Mouse (Mus musculus) liver, embryonic 15.5 days (tissue): ENCODE data around the gene Baz2b. TPM values are rescaled to one million over a fixed set of nuclear protein-coding genes. Genes with fewer than 3 reads are reported as not detected.

ENCODE experiments used
- ATAC-seq: fragments of 200-750 bp; cut with Nextera tagmentation; 2 replicates; pipeline ENCODE4 v1.8.0; 2017; ENCODE audit warnings: moderate number of reproducible peaks, mild to moderate bottlenecking, moderate library complexity; ENCODE audit not compliant: insufficient read depth
- H3K27ac ChIP-seq: fragments of 300-500 bp; sonication (generic); replicated peaks from 2 replicates; pipeline ENCODE4 v1.5.1; 2015; ENCODE audit warnings: mild to moderate bottlenecking, inconsistent platforms
- H3K27me3 ChIP-seq: fragments of 300-500 bp; sonication (generic); 2 replicates; pipeline ENCODE4 v1.6.1; 2015; ENCODE audit warnings: mild to moderate bottlenecking, inconsistent platforms
- H3K36me3 ChIP-seq: fragments of 300-500 bp; sonication (generic); replicated peaks from 2 replicates; pipeline ENCODE4 v1.6.1; 2015; ENCODE audit warnings: moderate library complexity, mild to moderate bottlenecking, inconsistent platforms
- H3K4me1 ChIP-seq: fragments of 300-500 bp; sonication (generic); replicated peaks from 2 replicates; pipeline ENCODE4 v1.6.1; 2015; ENCODE audit warnings: inconsistent platforms
- H3K4me2 ChIP-seq: fragments of 300-500 bp; sonication (generic); 2 replicates; pipeline ENCODE4 v1.6.1; 2015; ENCODE audit warnings: moderate library complexity, mild to moderate bottlenecking, inconsistent platforms
- H3K4me3 ChIP-seq: fragments of 300-500 bp; sonication (generic); replicated peaks from 2 replicates; pipeline ENCODE4 v1.5.1; 2015; ENCODE audit warnings: mild to moderate bottlenecking, inconsistent platforms
- H3K9ac ChIP-seq: fragments of 300-500 bp; sonication (generic); 2 replicates; pipeline ENCODE4 v1.6.1; 2015; ENCODE audit warnings: moderate library complexity, mild to moderate bottlenecking, inconsistent platforms
- H3K9me3 ChIP-seq: fragments of 300-500 bp; sonication (generic); replicated peaks from 2 replicates; pipeline ENCODE4 v1.6.1; 2016; ENCODE audit warnings: inconsistent platforms
- WGBS: fragments of 180-500 bp; shearing (Covaris S2); methylation state at CpG from one replicate; pipeline ENCODE4 v1.1.7; 2015; ENCODE audit warnings: mixed read lengths; ENCODE audit not compliant: insufficient replicate concordance; 5-methylcytosine and 5-hydroxymethylcytosine counted together
- polyA plus RNA-seq: library from polyadenylated mRNA; unstranded; fragments of >200 nt; fragmentation: Nextera tagmentation; extraction: Ambion mirVana; gene quantifications from 2 replicates; pipeline ENCODE4 v1.2.1, GENCODE M21; 2015

Baz2b gene
- polyA plus RNA-seq, 1 experiment from 2014 or later: 14.8 TPM

DNA sequence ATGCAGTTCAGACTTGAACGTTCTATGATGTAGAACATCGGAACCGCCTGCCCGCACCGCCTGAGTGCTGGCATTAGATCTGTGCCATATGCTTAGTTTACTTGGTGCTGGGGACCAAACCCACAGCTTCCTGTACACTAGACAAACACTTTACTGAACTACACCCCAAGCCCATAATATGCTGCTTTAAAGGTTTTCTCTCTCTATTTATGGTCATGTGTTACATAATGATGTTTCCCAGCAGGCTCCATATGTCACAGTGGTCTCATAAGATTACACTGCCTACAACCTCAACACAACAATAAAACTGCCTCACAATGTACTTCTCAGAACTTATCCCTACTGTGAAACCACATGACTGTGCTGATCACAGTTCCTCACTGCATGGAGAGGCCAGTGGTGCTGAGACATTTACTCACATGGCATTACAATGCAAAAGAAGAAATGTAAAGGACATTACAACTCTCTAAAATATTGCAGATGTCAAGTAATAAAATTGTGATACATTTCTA lies 9.5 kb downstream of the Baz2b start:
- WGBS: 87% methylated on average over 5 of the region's 5 CpGs

GRCm38 (mm10) chr2:60196841-60197240 lies 12.8 kb downstream of the Baz2b start:
- Histone ChIP-seq H3K9me3 (no peaks in the 10 kb centered on the region), H3K27ac (no peak overlapping the region), H3K9ac (no peak overlapping the region), H3K4me2 (no peak overlapping the region), H3K27me3 (no peaks in the 10 kb centered on the region), H3K36me3 (no peaks in the 10 kb centered on the region), H3K4me1 (no peaks in the 10 kb centered on the region), H3K4me3 (no peak overlapping the region)
- 70% methylated on average over 1 of the region's 1 CpGs for WGBS
- no peak for ATAC-seq

More for the DNA sequence above, 9.5 kb downstream of the Baz2b start:
- Histone ChIP-seq H3K36me3 (peaks cover 8% of the 10 kb centered on the region; the same call in 1 of the 2 replicates), H3K4me3 (no peak overlapping the region), H3K9me3 (no peaks in the 10 kb centered on the region), H3K27ac (no peak overlapping the region), H3K4me2 (no peak overlapping the region), H3K27me3 (no peaks in the 10 kb centered on the region), H3K9ac (no peak overlapping the region), H3K4me1 (peaks cover 9% of the 10 kb centered on the region)
- no peak for ATAC-seq

- Histone ChIP-seq H3K9ac (no peak overlapping the region), H3K36me3 (no peaks in the 10 kb centered on the region), H3K27me3 (no peaks in the 10 kb centered on the region), H3K4me1 (no peaks in the 10 kb centered on the region), H3K4me2 (no peak overlapping the region), H3K27ac (no peak overlapping the region), H3K9me3 (no peaks in the 10 kb centered on the region), H3K4me3 (no peak overlapping the region)
- ATAC-seq: no peak
- WGBS: 30% methylated on average over 2 of the region's 2 CpGs
These were observed 27.9 kb downstream of the Baz2b start for GRCm38 (mm10) chr2:60181696-60182095.

DNA sequence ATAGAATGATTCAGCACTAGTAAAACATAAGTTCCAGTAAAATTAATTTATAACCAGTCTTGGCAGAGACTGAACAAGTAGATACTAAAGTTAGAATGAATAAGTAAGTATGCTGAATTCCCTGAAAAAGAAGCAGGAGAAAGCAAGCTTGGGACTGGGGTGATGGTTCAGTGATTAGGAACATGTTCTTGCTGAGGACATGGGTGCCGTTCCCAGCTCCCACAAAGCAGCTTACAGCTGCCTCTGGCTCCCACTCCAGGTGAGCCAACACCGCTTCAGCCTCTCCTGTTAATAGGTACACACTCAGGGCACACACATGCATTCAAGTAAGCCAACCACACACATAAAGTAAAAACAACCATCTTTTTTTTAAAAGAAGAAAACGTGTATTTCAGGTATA lies 32.1 kb downstream of the Baz2b start:
- Histone ChIP-seq H3K27me3 (no peaks in the 10 kb centered on the region), H3K4me2 (no peak overlapping the region), H3K4me3 (no peak overlapping the region), H3K36me3 (no peaks in the 10 kb centered on the region), H3K9ac (no peak overlapping the region), H3K27ac (no peak overlapping the region), H3K9me3 (no peaks in the 10 kb centered on the region), H3K4me1 (peaks cover 3% of the 10 kb centered on the region; the same call in 1 of the 2 replicates)
- WGBS: 71% methylated on average over 3 of the region's 3 CpGs
- ATAC-seq: no peak

DNA sequence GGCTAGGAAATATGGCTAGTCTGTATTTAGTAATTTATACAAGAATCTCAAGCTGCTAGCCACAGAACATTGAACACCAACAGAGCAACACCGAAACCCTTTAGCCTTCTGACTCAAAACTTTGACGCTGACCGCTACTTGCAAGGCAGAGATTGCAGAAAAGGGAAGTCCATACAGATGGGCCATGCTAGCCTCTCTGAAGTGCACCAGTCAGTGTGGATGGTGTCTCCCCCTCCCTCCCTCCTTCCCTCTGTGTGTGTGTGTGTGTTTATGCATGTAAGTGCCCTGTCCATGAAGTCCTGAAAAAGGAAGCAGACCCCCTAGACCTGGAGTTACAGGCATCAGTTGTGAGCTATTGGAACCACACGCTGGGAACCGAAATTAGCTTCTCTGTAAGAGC lies 33.6 kb downstream of the Baz2b start:
- H3K9ac ChIP-seq: no peak overlapping the region
- no peaks in the 10 kb centered on the region for H3K27me3 ChIP-seq
- H3K9me3 ChIP-seq: no peaks in the 10 kb centered on the region
- WGBS: 39% methylated on average over 5 of the region's 5 CpGs
- H3K27ac ChIP-seq: no peak overlapping the region
- H3K4me2 ChIP-seq: no peak overlapping the region
- ATAC-seq: no peak
- H3K4me1 ChIP-seq: peaks cover 12% of the 10 kb centered on the region; the same call in 1 of the 2 replicates
- no peaks in the 10 kb centered on the region for H3K36me3 ChIP-seq
- no peak overlapping the region for H3K4me3 ChIP-seq

GRCm38 (mm10) chr2:60175078-60175477 lies 34.6 kb downstream of the Baz2b start:
- no peak overlapping the region for H3K4me2 ChIP-seq
- peaks cover 12% of the 10 kb centered on the region; the same call in 1 of the 2 replicates for H3K4me1 ChIP-seq
- no peak overlapping the region for H3K27ac ChIP-seq
- no peaks in the 10 kb centered on the region for H3K9me3 ChIP-seq
- 60% methylated on average over 3 of the region's 4 CpGs for WGBS
- H3K4me3 ChIP-seq: no peak overlapping the region
- no peaks in the 10 kb centered on the region for H3K27me3 ChIP-seq
- H3K9ac ChIP-seq: no peak overlapping the region
- H3K36me3 ChIP-seq: no peaks in the 10 kb centered on the region
- no peak for ATAC-seq

- WGBS: 71% methylated on average over 4 of the region's 4 CpGs
- Histone ChIP-seq H3K4me3 (no peak overlapping the region), H3K36me3 (no peaks in the 10 kb centered on the region), H3K27me3 (no peaks in the 10 kb centered on the region), H3K4me2 (no peak overlapping the region), H3K9me3 (no peaks in the 10 kb centered on the region), H3K4me1 (peaks cover 12% of the 10 kb centered on the region; the same call in 1 of the 2 replicates), H3K9ac (no peak overlapping the region), H3K27ac (no peak overlapping the region)
- ATAC-seq: no peak
These were observed 36.0 kb downstream of the Baz2b start for GRCm38 (mm10) chr2:60173595-60173994.

GRCm38 (mm10) chr2:60173190-60173589 lies 36.4 kb downstream of the Baz2b start:
- ATAC-seq: no peak
- H3K9ac ChIP-seq: no peak overlapping the region
- WGBS: 40% methylated on average over 3 of the region's 3 CpGs

DNA sequence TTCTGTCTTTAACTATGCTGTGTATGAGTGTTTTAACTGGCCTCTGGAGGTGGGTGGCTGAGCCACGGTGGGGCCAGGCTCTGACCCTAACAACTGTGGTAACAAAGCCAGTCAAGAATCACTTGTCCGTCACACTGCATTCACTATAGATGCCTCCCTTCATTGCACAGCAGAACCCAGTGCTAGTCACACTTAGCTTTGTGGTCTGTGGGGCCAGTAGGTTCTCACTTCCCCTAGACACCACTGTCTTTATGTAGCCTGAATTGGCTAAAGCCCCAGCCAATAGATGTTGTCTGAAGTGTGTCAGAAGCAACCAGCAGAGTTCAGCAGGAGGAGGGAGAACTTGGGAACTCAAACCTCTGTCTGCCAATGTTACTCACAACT lies 37.1 kb downstream of the Baz2b start:
- H3K4me3 ChIP-seq: no peak overlapping the region
- H3K36me3 ChIP-seq: no peaks in the 10 kb centered on the region
- H3K4me1 ChIP-seq: peaks cover 12% of the 10 kb centered on the region; the same call in 1 of the 2 replicates
- peak; percentile 51; the same call in 1 of the 2 replicates for ATAC-seq
- no peaks in the 10 kb centered on the region for H3K27me3 ChIP-seq
- H3K27ac ChIP-seq: peak overlapping the region; percentile 61
- H3K9me3 ChIP-seq: no peaks in the 10 kb centered on the region
- H3K4me2 ChIP-seq: 0 out of 2 replicates have a peak overlapping the region, but pooled peaks have one; percentile 7
- H3K9ac ChIP-seq: no peak overlapping the region
- WGBS: 37% methylated on average over 2 of the region's 2 CpGs

More at GRCm38 (mm10) chr2:60173190-60173589, 36.4 kb downstream of the Baz2b start:
- H3K27me3 ChIP-seq: no peaks in the 10 kb centered on the region
- no peak overlapping the region for H3K4me2 ChIP-seq
- H3K4me1 ChIP-seq: peaks cover 12% of the 10 kb centered on the region; the same call in 1 of the 2 replicates
- peak overlapping the region; percentile 57; the same call in 1 of the 2 replicates for H3K27ac ChIP-seq
- no peaks in the 10 kb centered on the region for H3K36me3 ChIP-seq
- H3K4me3 ChIP-seq: no peak overlapping the region
- no peaks in the 10 kb centered on the region for H3K9me3 ChIP-seq

DNA sequence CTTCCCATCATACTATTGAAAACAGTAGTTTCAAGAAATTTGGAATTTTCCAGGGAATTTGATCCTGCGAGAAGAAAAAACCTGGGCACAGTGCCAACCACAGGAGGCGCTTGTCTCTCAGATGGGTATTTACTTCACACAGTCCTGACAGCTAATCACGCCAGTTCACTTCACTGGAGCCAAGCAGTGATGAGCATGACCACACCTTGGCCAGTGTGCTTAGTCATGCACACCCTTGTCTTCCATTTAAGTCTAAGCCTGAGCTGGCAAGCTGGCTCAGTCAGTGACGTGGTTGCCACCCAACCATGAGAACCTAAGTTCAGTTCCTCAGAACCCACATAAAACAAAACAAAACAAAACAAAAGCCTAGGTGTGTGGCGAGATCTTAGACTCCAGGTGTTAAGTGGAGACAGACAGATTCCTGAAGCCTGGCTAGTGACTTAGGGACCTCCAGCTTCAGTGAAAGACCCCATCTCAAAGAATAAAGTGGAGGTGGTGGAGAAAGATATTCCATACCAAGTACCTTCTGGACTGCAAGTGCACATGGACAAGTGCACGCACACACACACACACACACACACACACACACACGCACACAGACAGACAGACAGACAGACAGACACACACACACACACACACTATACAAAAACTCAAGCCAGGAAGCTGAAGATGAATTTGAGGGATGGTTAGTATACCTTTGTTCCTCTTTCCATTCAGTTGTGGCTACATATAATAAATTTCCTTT lies 37.7 kb downstream of the Baz2b start:
- H3K4me3 ChIP-seq: no peak overlapping the region
- H3K9me3 ChIP-seq: no peaks in the 10 kb centered on the region
- H3K27me3 ChIP-seq: no peaks in the 10 kb centered on the region
- no peaks in the 10 kb centered on the region for H3K36me3 ChIP-seq
- H3K27ac ChIP-seq: peak overlapping the region; percentile 61
- peaks cover 12% of the 10 kb centered on the region; the same call in 1 of the 2 replicates for H3K4me1 ChIP-seq
- H3K4me2 ChIP-seq: 0 out of 2 replicates have a peak overlapping the region, but pooled peaks have one; percentile 7
- 48% methylated on average over 7 of the region's 7 CpGs for WGBS
- H3K9ac ChIP-seq: no peak overlapping the region
- ATAC-seq: peak; percentile 59; the same call in 1 of the 2 replicates

GRCm38 (mm10) chr2:60166878-60167277 lies 42.8 kb downstream of the Baz2b start:
- Histone ChIP-seq H3K36me3 (no peaks in the 10 kb centered on the region), H3K4me2 (no peak overlapping the region), H3K27ac (no peak overlapping the region), H3K4me1 (peaks cover 19% of the 10 kb centered on the region), H3K9me3 (no peaks in the 10 kb centered on the region), H3K4me3 (no peak overlapping the region), H3K9ac (no peak overlapping the region), H3K27me3 (no peaks in the 10 kb centered on the region)
- 80% methylated on average over 4 of the region's 4 CpGs for WGBS
- no peak for ATAC-seq
